Mouse (Mus musculus) adrenal gland, adult 18-20 months (tissue): ENCODE data around the gene Pvr. TPM values are rescaled to one million over a fixed set of nuclear protein-coding genes. Genes with fewer than 3 reads are reported as not detected.

ENCODE experiments used
- DNase-seq, 2 experiments: peaks; one replicate each; pipeline ENCODE4 v3.0.0; 2021 to 2022; ENCODE audit warnings: low spot score in 2 of 2
- total RNA-seq, 2 experiments: library from RNA; stranded (reverse); gene quantifications; 1 replicate in 1 of 2; 2 replicates in 1 of 2; pipeline ENCODE4 v1.2.3; 2021

Gene Pvr
- total RNA-seq, 2 experiments from 2014 or later, result 20.8 to 32.4 TPM

DNA sequence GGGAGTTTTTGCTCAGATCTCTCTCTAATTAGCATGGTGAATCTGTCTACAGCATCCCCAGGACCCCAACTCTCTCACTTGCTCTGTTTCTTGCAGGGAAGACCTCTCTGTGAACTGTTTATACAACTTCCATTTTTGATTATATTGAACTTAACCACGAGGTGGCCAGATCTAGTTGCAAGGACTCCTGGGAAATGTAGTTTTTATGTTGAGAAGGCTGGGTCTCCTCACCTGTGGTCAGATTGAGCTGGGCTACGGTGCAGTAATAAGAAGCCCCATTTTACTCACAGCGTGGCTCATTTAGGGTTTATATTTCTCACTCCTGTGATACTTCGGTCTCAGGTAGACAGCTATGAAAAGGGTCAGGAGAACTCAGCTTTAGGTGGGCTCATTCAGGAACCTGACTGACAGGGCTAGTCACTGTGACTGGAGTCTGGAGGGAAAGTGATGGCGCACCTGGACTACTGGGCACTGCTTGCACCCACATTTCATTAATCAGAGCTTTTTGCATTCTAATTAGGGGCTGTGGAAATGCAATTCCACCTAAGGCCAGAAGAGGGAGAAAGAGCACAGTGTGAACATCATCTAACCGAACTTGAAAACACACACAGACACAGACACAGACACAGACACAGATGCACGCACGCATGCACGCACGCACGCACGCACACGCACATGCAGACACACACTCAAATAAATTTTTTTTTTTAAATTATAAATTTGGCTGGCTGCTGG is 44.8 kb downstream of the Pvr start:
- no peak for DNase-seq

DNA sequence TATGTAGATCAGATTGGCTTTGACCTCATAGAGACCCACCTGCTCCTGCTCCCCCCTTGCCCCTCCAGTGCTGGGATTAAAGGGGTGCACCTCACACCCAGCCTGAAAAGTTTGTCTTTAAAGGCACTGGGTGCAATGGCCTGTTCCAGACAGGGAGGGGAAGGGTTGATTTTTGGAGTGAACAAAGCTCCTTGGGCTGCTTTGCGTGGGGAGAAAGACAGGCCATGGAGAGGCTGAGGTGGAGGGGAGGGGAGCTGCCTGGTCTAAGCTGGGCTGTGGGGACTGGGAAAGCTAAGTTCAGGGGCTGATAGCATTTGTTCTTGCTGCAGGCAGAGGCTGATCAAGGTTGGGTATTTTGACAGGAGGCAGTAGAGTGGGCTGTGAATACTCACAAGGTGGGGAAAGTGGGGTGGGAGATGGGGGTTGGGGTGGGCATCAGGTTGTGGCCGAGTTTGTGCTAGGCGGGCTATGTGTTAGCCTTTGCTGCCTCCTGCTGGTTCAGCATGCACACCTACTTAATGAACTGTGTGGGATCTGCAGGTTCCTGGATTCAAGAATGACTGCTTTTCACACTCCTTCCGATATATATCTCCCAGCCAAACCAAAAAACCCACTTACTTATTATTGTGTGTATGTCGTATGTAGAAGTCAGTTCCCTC is 48.9 kb downstream of the Pvr start:
- no peak for DNase-seq

DNA sequence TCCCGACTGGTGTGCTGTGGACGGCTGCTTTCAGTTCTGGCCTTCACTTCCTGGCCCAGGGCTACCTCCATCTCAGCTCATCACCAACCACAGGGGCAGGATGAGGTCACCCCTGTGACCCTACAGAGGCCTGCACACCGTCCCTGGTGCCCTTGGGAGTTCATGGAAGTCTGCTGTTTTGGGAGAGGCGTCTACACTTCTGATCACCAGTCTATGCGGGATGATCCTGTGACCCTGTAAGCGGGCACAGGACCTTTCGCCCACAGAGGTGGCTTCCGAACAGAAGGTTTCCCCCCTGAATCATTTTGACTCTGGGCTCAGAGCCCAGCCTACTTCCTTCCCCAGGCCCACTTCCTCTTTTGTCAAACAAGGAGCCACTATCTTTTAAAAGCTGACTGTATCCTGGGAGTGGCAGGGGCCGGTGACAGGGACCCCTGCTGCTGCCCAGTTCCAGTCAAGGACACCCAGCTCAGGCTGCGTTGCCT is 49.8 kb downstream of the Pvr start:
- DNase-seq, result no peak

DNA sequence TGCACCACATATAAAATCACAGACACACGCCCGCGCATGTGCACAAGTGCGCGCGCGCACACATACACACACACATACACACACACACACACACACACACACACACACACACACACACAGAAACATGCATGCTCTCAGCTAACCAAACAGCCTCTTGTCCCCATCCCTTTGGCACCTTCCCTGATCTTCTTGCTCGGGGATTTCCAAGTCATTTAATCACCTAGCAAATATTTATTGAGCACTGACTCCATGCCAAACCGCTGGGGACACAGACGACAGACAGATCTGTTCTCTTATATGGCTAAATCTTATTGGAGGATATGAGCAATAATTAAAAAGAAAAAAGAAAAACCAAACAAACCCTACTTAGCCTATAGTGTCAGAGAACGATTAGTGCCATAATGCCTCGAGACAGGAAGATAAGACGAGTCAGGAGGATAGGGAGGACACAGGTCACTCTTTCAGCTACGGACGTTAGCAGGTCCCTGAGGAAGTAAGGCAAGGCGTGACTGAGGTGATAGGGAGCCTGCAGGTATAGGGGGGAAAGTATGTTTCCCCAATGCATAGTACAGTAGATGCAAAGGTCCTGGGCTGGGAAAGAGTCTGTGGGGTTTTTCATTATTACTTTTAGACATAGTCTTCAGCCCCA is 53.1 kb downstream of the Pvr start:
- no peak for DNase-seq

DNA sequence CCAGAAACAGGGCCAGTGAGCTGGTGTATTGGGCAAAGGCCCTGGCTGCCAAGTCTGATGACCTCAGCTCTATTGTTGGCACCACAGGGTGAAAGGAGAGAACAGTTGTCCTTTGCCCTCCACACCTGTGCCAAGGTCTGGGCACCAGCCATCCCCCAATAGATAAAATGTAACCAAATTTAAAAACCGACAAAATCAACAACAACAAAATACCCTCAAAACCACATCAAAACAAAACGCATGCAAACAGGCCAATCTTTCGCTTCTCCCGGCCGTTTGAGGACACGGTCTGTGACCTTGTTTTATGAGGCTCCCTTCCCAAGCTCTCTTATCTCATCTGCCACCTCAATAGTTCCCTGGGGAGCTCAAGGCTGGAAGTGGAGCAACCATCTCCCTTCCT is 54.5 kb downstream of the Pvr start:
- no peak for DNase-seq

DNA sequence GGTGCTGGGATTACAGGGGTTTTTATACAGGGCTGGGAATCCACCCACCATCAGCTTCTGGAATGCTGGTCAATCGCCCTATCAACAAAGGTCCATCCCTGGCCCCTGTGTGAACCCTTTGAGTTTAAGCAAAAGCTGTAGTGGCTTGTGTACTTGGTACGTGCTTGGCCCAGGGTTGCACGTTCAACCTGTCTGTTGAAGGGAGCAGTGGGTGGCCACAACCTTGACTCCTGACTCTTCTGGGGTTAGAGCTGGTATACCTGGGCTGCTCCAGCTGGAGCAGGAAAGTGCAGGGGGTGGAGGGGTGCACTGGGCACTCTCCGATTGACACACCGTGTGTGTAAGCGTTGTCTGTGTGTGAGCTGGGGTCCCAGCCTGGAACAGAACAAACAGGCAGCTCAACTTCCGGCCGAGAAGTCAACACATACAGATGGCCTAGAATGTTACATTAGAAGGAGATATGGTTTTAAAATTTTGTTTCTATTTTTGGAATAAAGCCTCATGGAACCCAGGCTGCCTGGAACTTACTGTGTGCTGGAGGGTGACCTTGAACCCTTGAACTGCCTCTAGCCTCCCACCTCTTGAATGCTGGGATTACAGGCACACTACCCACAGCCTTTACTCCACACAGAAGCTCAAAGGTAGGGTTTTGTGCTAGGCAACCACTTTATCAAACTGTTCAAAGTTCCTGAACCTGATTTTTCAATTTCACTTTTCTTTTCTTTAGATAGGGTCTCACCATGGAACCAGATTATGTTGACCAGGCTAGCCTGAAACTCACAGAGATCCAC is 55.5 kb downstream of the Pvr start:
- no peak for DNase-seq

DNA sequence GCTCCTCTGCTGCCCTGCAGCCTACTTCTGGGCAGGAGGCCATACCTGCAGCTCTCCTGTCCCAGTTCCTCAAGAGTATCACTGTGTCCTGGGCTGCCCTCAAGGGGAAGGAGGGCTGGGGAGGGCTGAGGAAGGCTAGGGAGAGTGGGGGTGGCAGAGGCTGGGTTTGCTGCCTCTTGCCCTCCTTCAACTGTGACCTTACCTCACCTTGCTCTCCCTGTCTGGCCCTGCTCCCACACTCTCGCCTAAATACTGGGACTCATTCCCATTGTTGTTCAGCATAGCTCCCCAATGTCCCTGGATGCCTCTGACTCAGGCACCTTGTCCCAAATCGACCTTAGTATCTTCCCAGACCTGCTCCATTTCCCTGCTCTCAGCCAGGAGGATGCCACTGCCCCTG is 56.7 kb downstream of the Pvr start:
- DNase-seq, result no peak

DNA sequence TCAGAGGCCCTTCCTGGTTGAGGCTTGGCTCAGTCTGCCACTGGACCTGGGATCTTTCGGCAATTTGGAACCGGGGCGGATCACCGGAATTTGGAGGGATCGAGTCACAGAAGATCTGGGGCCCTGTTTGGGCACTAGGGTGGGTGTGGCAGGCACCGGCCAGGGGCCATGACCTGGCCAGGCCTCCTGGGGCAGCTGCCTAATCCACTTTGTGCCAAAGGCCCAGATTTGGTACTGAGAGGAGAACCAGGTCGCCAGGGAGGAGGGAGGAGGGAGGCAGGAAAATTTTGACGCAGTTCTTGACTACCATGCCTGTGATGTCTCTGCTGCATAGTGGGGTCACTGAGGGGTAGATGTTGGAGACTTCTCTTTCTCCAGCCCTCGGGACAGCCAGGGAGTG is 59.8 kb downstream of the Pvr start, which contains the start of gene Ceacam16:
Gene Ceacam16, minus strand, starts transcription at position 101 of the 400 bp plus-strand sequence.
- DNase-seq, result no peak

DNA sequence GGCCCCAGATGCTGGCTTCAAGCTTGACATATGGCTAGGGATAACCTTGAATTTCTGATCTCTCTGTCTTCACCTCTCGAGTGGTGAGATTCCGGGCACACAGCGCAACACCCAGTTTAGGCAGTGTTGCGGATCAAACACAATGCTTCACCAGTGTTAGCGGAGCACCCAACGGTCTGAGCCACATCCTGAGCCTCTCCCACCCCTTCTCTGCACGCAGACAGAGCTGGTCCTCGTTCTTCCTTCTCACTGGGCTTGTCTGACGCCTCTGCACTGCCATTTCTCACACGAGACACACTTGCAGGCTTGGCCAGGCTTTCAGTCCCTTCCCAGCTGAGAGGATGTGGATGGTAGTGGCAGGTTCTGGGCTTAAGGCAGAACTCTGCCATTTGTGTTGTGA is 61.2 kb downstream of the Pvr start:
- DNase-seq, result no peak

DNA sequence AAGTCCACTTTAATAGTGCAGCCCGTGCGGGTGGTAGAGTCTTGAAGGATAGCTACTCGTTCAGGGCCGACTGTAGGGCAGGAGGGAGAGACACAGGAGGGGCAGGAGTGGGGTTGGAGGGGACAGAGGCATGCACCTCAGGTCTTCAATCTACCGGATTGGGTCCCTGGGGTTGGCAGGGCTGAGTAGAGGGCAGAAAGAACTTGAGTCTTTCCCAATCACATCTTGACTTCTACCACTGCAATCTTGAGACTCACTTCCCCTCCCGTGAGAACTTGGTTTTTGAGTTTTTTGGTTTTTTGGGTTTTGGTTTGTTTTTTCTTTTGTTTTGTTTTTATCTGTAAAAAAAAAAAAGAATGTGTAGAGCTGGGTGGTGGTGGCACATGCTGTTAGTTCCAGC is 64.7 kb downstream of the Pvr start:
- no peak for DNase-seq

DNA sequence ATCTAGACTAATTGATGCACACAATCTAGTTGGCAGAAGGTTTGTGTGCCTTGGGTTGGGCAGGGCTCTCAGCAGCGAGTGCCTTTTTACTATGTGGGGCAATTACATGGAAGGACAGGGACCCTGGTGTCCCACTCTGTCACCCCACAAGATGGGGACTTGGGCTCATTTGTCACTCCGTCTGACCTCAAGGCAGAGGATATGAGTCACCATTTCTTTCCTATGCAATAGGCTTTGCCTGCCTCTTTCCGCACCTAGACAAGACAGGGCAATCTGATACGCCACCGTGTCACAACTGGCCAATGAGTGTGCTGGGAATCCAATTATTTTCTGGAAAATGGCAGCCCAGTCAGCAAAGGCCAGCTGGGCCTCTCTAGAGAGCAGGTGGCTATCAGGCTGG is 65.3 kb downstream of the Pvr start:
- DNase-seq, result no peak

Other genes starting within 250 kb of the Pvr start
- gene Apoc2, start 243.2 kb downstream of the Pvr start, total RNA-seq, result 1 to 10 TPM; 1.1 to 2.1 TPM
- under 1 TPM in 1 of 2 experiments, not detected in 1; 0.50 TPM for gene Gm44805, start 239.7 kb downstream of the Pvr start, total RNA-seq
- gene Apoc4, start 239.7 kb downstream of the Pvr start, total RNA-seq, result 100 to 1,000 TPM in 1 of 2 experiments, 10 to 100 TPM in 1; 31.6 to 112 TPM
- gene Apoc1, start 228.5 kb downstream of the Pvr start, total RNA-seq, result 100 to 1,000 TPM; 156 to 789 TPM
- 1,000 to 10,000 TPM; 1,225 to 1,306 TPM for gene Apoe, start 222.0 kb downstream of the Pvr start, total RNA-seq
- gene Tomm40, start 205.7 kb downstream of the Pvr start, total RNA-seq, result 100 to 1,000 TPM; 123 to 126 TPM
- gene Nectin2, start 170.7 kb downstream of the Pvr start, total RNA-seq, result 100 to 1,000 TPM in 1 of 2 experiments, 10 to 100 TPM in 1; 76.9 to 105 TPM
- gene Bcam, start 150.1 kb downstream of the Pvr start, total RNA-seq, result 10 to 100 TPM; 43.2 to 53.2 TPM
- gene Cblc, start 124.4 kb downstream of the Pvr start, total RNA-seq, result under 1 TPM in 1 of 2 experiments, not detected in 1; 0.64 TPM
- 10 to 100 TPM; 21.9 to 34.8 TPM for gene Bcl3, start 98.4 kb downstream of the Pvr start, total RNA-seq
- not detected for gene Gm19345, start 69.2 kb downstream of the Pvr start, total RNA-seq
- not detected for gene Ceacam16, start 59.9 kb downstream of the Pvr start, total RNA-seq
- gene Ceacam19, start 33.2 kb downstream of the Pvr start, total RNA-seq, result not detected
- not detected for gene Igsf23, start 29.6 kb upstream of the Pvr start, total RNA-seq
- gene Ceacam20, start 44.3 kb upstream of the Pvr start, total RNA-seq, result not detected
- gene Nlrp9b, start 70.3 kb upstream of the Pvr start, total RNA-seq, result not detected
- not detected for gene Vmn1r91, start 178.5 kb upstream of the Pvr start, total RNA-seq
- gene Gm16442, start 201.4 kb upstream of the Pvr start, total RNA-seq, result not detected
- gene Vmn1r93, start 217.9 kb upstream of the Pvr start, total RNA-seq, result not detected
- not detected for gene Vmn1r94, start 247.2 kb upstream of the Pvr start, total RNA-seq